ENCODE assay signal across 20 mouse cellular contexts in genomic region chr3:116943422-116943821, GRCm38 (mm10). TPM values are rescaled to one million over a fixed set of nuclear protein-coding genes. Genes with fewer than 3 reads are reported as not detected.
A peak's percentile ranks its signal among the peaks of the same experiment; 100 is the strongest.
DNase-seq lines count a peak whose midpoint lies in the region; ATAC-seq and TF ChIP-seq lines count a peak whose summit lies in the region.
"Had no signal": no experiment of that assay in that cellular context is flagged by ENCODE, and none has a peak within 500 bp of the region (broad histone marks: within the 10 kb centered on the region; RNA-seq: fewer than 3 reads in every experiment).

No protein-coding gene starts in this region.

- no peak for TF ChIP-seq CTCF in lung, embryonic 14.5 days (IDR thresholded peaks at IDR 0.05; ENCODE audit: low read depth)

- H3K27ac ChIP-seq in lung, embryonic 14.5 days (ENCODE audit: low read depth) = no peak overlapping the region
- H3K27ac ChIP-seq in heart, embryonic 10.5 days = peak overlapping the region; percentile 26; the same call in 1 of the 2 replicates
- H3K27ac ChIP-seq: hindbrain, embryonic 10.5 days; intestine, embryonic 15.5 days; limb, embryonic 13.5 days; midbrain, embryonic 10.5 days had no signal

- H3K9me3 ChIP-seq in lung, embryonic 14.5 days (ENCODE audit: low read depth, low read length) = no peaks in the 10 kb centered on the region
- no peaks in the 10 kb centered on the region for H3K9me3 ChIP-seq in heart, embryonic 10.5 days
- H3K9me3 ChIP-seq: hindbrain, embryonic 10.5 days; intestine, embryonic 15.5 days; limb, embryonic 13.5 days; midbrain, embryonic 10.5 days had no signal

- no peak for DNase-seq in frontal cortex, postnatal 14 days (ENCODE audit: low spot score in 2 of 2)
- DNase-seq in lung, embryonic 14.5 days = peak; percentile 12
- DNase-seq in lung, adult 18-20 months = no peak
- peak; percentile 77 for DNase-seq in heart, embryonic 10.5 days (ENCODE audit: low spot score)
- peak; percentile 38 for DNase-seq in layer of hippocampus, adult 9-11 months
- DNase-seq in spleen, postnatal 4 days (ENCODE audit: low spot score in 2 of 2) = no peak
- DNase-seq in urinary bladder, postnatal 4 days (ENCODE audit: low spot score in 2 of 2) = no peak
- DNase-seq: adrenal gland, postnatal 25 days; cerebellum, adult 11 months; kidney, postnatal 25 days; liver, postnatal 0 days; thymus, adult 18-20 months had no signal

- no peak overlapping the region for H3K9ac ChIP-seq in lung, embryonic 14.5 days
- H3K9ac ChIP-seq: intestine, embryonic 15.5 days; limb, embryonic 13.5 days; liver, postnatal 0 days had no signal

- 48% methylated on average over 4 of the region's 4 CpGs for whole genome bisulfite sequencing in lung, embryonic 14.5 days
- WGBS in heart, embryonic 10.5 days = 51% methylated on average over 4 of the region's 4 CpGs

- H3K4me2 ChIP-seq in lung, embryonic 14.5 days = no peak overlapping the region
- H3K4me2 ChIP-seq: intestine, embryonic 15.5 days; limb, embryonic 13.5 days had no signal

- no peaks in the 10 kb centered on the region for H3K4me1 ChIP-seq in lung, embryonic 14.5 days (ENCODE audit: insufficient read depth)
- peaks cover 6% of the 10 kb centered on the region; the same call in 1 of the 2 replicates for H3K4me1 ChIP-seq in heart, embryonic 10.5 days
- H3K4me1 ChIP-seq: hindbrain, embryonic 10.5 days; intestine, embryonic 15.5 days; midbrain, embryonic 10.5 days had no signal

- no peaks in the 10 kb centered on the region for H3K27me3 ChIP-seq in lung, embryonic 14.5 days (ENCODE audit: insufficient read depth, low read length)
- H3K27me3 ChIP-seq in heart, embryonic 10.5 days (ENCODE audit: insufficient read depth, poor library complexity, severe bottlenecking) = no peaks in the 10 kb centered on the region
- H3K27me3 ChIP-seq: intestine, embryonic 15.5 days; limb, embryonic 13.5 days had no signal

- no peaks in the 10 kb centered on the region for H3K36me3 ChIP-seq in lung, embryonic 14.5 days (ENCODE audit: insufficient read depth)
- H3K36me3 ChIP-seq in heart, embryonic 10.5 days = no peaks in the 10 kb centered on the region
- H3K36me3 ChIP-seq: hindbrain, embryonic 10.5 days; intestine, embryonic 15.5 days; limb, embryonic 13.5 days; midbrain, embryonic 10.5 days had no signal

- H3K4me3 ChIP-seq in lung, embryonic 14.5 days (ENCODE audit: low read depth, low read length) = no peak overlapping the region
- no peak overlapping the region for H3K4me3 ChIP-seq in heart, embryonic 10.5 days
- H3K4me3 ChIP-seq: erythroblast, embryonic 14.5 days; hindbrain, embryonic 10.5 days; intestine, embryonic 15.5 days; limb, embryonic 13.5 days; midbrain, embryonic 10.5 days had no signal

- peak; percentile 73 for ATAC-seq in frontal cortex, adult (ENCODE audit: low TSS enrichment)
- no peak for ATAC-seq in lung, embryonic 14.5 days (ENCODE audit: insufficient read depth)
- ATAC-seq: intestine, embryonic 15.5 days; liver, postnatal 0 days had no signal

RNA-seq across cellular contexts. Expression of gene 4930455H04Rik, which starts 24.6 kb away (rescaled TPM):
- polyA plus RNA-seq in lung, embryonic 14.5 days (2014; fragmentation: Nextera tagmentation; extraction: Ambion mirVana) = not detected in 2 replicates
- polyA plus RNA-seq in heart, embryonic 10.5 days (2016; fragmentation: Nextera tagmentation; extraction: Ambion mirVana) = not detected in 2 replicates
- polyA plus RNA-seq: erythroblast, embryonic 14.5 days; frontal cortex, adult 2 months; hindbrain, embryonic 10.5 days; intestine, embryonic 15.5 days; limb, embryonic 13.5 days; liver, postnatal 0 days; midbrain, embryonic 10.5 days; spleen, adult 2 months had no signal

RNA-seq across cellular contexts. Expression of gene Palmd, which starts 25.4 kb away (rescaled TPM):
- 4.9 and 7.2 TPM in 2 replicates for polyA plus RNA-seq in lung, embryonic 14.5 days (2014; fragmentation: Nextera tagmentation; extraction: Ambion mirVana)
- 3.9 and 6.6 TPM in 2 replicates for polyA plus RNA-seq in heart, embryonic 10.5 days (2016; fragmentation: Nextera tagmentation; extraction: Ambion mirVana)
- polyA plus RNA-seq: erythroblast, embryonic 14.5 days had no signal

Comparison
In these comparisons a context has a peak if more than half of its experiments do, and no peak if none do; other contexts are left out.
1. DNase-seq: peak in lung, embryonic 14.5 days (single experiment), heart, embryonic 10.5 days (single experiment) and layer of hippocampus, adult 9-11 months (single experiment); none in frontal cortex, postnatal 14 days (0 of 2), lung, adult 18-20 months (0 of 2), spleen, postnatal 4 days (0 of 2) and urinary bladder, postnatal 4 days (0 of 2).